Mouse (Mus musculus) kidney, embryonic 16.5 days (tissue): ENCODE measurements around the gene Pard3. TPM values are rescaled to one million over a fixed set of nuclear protein-coding genes. Genes with fewer than 3 reads are reported as not detected.

Experiments used
- ATAC-seq: fragments of 200-750 bp; cut with Nextera tagmentation; 2 replicates; pipeline ENCODE4 v1.8.0; 2017; ENCODE audit warnings: moderate TSS enrichment; ENCODE audit not compliant: low FRiP score, low TSS enrichment
- H3K27ac ChIP-seq: fragments of 300-500 bp; sonication (generic); 2 replicates; pipeline ENCODE4 v1.5.1; 2014; ENCODE audit warnings: low read length
- H3K27me3 ChIP-seq: fragments of 300-500 bp; sonication (generic); 2 replicates; pipeline ENCODE4 v1.6.1; 2014; ENCODE audit warnings: low read length, control low read depth, mixed read lengths; ENCODE audit not compliant: insufficient read depth
- H3K36me3 ChIP-seq: fragments of 300-500 bp; sonication (generic); 2 replicates; pipeline ENCODE4 v1.6.1; 2014; ENCODE audit warnings: low read length, control low read depth, mixed read lengths; ENCODE audit not compliant: insufficient read depth
- H3K4me1 ChIP-seq: fragments of 300-500 bp; sonication (generic); 2 replicates; pipeline ENCODE4 v1.6.1; 2014; ENCODE audit warnings: low read length, control low read depth, mixed read lengths; ENCODE audit not compliant: insufficient read depth
- H3K4me2 ChIP-seq: fragments of 300-500 bp; sonication (generic); replicated peaks from 2 replicates; pipeline ENCODE4 v1.6.1; 2014; ENCODE audit warnings: low read depth, low read length
- H3K4me3 ChIP-seq: fragments of 300-500 bp; sonication (generic); 2 replicates; pipeline ENCODE4 v1.5.1; 2014; ENCODE audit warnings: mild to moderate bottlenecking, low read length
- H3K9ac ChIP-seq: fragments of 300-500 bp; sonication (generic); replicated peaks from 2 replicates; pipeline ENCODE4 v1.6.1; 2014; ENCODE audit warnings: low read length
- H3K9me3 ChIP-seq: fragments of 300-500 bp; sonication (generic); 2 replicates; pipeline ENCODE4 v1.6.1; 2016; ENCODE audit warnings: low read length, control low read depth
- WGBS: fragments of 180-500 bp; shearing (Covaris S2); extraction: QIAGEN DNeasy Blood & Tissue Kit; methylation state at CpG from one replicate; pipeline ENCODE4 v1.1.7; 2014; 5-methylcytosine and 5-hydroxymethylcytosine counted together
- polyA plus RNA-seq: library from polyadenylated mRNA; unstranded; fragments of >200 nt; fragmentation: Nextera tagmentation; extraction: Ambion mirVana; gene quantifications from 2 replicates; pipeline ENCODE4 v1.2.1, GENCODE M21; 2015

Gene Pard3
- polyA plus RNA-seq, 1 experiment from 2014 or later: 25.5 TPM

DNA sequence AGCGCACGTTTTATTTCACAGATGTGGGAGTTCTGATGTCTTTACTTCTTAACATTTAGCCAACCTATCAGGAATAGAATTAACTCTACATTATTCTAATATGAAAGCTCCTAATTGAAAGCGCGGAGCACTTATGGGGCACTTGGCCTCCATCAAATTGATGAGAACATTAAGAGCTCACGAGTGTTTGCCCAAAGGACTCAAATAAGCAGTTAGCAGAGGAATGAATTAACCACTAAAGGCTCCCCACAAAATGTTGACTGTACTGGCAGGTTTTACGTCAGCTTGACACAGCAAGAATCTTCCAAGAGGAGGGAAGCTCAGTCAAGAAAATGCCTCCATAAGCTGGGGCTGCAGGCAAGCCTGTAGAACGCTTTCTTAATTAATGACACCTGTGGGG is 32.1 kb downstream of the Pard3 start:
- Histone ChIP-seq H3K27me3 (no peaks in the 10 kb centered on the region), H3K4me1 (peaks cover 14% of the 10 kb centered on the region), H3K9ac (no peak overlapping the region), H3K27ac (no peak overlapping the region), H3K36me3 (no peaks in the 10 kb centered on the region), H3K9me3 (no peaks in the 10 kb centered on the region), H3K4me3 (no peak overlapping the region), H3K4me2 (no peak overlapping the region)
- ATAC-seq: no peak
- WGBS: 85% methylated on average over 7 of the region's 7 CpGs

- 0 out of 2 replicates have a peak, but pooled peaks cover 2% of the 10 kb centered on the region for H3K4me1 ChIP-seq
- H3K9me3 ChIP-seq: no peaks in the 10 kb centered on the region
- H3K27ac ChIP-seq: no peak overlapping the region
- no peaks in the 10 kb centered on the region for H3K36me3 ChIP-seq
- WGBS: 68% methylated on average over 1 of the region's 1 CpGs
- no peak overlapping the region for H3K9ac ChIP-seq
- H3K4me2 ChIP-seq: no peak overlapping the region
- no peaks in the 10 kb centered on the region for H3K27me3 ChIP-seq
- no peak for ATAC-seq
- H3K4me3 ChIP-seq: no peak overlapping the region
Measured at GRCm38 (mm10) chr8:127099439-127100090, 35.9 kb downstream of the Pard3 start.

GRCm38 (mm10) chr8:127103256-127103655 is 39.6 kb downstream of the Pard3 start:
- 79% methylated on average over 5 of the region's 5 CpGs for WGBS
- Histone ChIP-seq H3K9ac (no peak overlapping the region), H3K9me3 (no peaks in the 10 kb centered on the region), H3K27me3 (no peaks in the 10 kb centered on the region), H3K4me2 (no peak overlapping the region), H3K27ac (no peak overlapping the region), H3K4me3 (no peak overlapping the region), H3K36me3 (no peaks in the 10 kb centered on the region), H3K4me1 (peaks cover 5% of the 10 kb centered on the region)
- ATAC-seq: no peak

DNA sequence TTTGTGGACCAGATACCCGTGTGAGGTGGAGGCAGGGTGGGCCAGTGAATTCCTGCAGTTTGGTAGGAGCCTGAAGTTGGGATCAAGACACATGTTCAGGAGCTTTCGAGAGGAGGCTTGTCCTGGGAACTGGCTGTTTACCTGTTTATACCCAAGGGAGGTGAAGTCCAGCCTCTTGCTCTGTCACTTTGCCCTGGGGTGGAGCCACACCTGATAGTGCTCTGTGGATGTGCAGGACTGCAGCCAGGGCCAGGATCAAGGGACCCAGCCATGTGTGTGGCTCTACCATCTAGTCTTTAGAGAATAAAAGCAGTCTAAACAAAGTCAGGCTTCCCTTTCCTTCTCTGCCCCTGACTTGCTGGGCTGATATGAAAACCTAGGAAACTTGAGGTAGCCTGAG is 40.9 kb downstream of the Pard3 start:
- no peak for ATAC-seq
- peaks cover 3% of the 10 kb centered on the region for H3K4me1 ChIP-seq
- no peaks in the 10 kb centered on the region for H3K27me3 ChIP-seq
- no peak overlapping the region for H3K4me3 ChIP-seq
- H3K27ac ChIP-seq: no peak overlapping the region
- H3K9ac ChIP-seq: no peak overlapping the region
- H3K36me3 ChIP-seq: no peaks in the 10 kb centered on the region
- H3K9me3 ChIP-seq: no peaks in the 10 kb centered on the region
- H3K4me2 ChIP-seq: no peak overlapping the region
- WGBS: 82% methylated on average over 2 of the region's 2 CpGs

- H3K4me2 ChIP-seq: no peak overlapping the region
- H3K27ac ChIP-seq: no peak overlapping the region
- H3K27me3 ChIP-seq: no peaks in the 10 kb centered on the region
- H3K36me3 ChIP-seq: no peaks in the 10 kb centered on the region
- H3K4me3 ChIP-seq: no peak overlapping the region
- ATAC-seq: no peak
- WGBS: 70% methylated on average over 3 of the region's 3 CpGs
- peaks cover 14% of the 10 kb centered on the region for H3K4me1 ChIP-seq
- no peaks in the 10 kb centered on the region for H3K9me3 ChIP-seq
- no peak overlapping the region for H3K9ac ChIP-seq
Measured at GRCm38 (mm10) chr8:127107928-127108327, 44.2 kb downstream of the Pard3 start.

DNA sequence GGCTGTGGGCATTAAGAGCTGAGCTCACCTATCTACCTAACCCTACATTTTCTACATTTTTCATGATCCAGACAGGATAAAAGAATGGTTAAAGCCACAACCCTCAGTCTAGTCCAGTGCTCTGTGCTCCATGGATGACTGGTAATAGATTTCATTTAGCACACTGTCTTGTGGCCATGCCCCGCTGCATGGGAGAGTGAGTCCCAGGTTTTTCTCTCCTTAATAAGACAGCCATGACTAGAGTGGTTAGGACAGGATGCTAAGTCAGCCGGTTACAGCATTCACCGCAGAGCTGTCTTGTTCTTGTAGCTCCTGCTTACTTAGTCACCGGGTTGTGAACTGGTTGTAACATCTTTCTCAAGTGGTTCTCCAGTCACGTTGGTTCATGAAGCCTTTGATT is 49.5 kb downstream of the Pard3 start:
- Histone ChIP-seq H3K4me3 (no peak overlapping the region), H3K9ac (no peak overlapping the region), H3K27me3 (no peaks in the 10 kb centered on the region), H3K36me3 (no peaks in the 10 kb centered on the region), H3K9me3 (no peaks in the 10 kb centered on the region), H3K4me2 (no peak overlapping the region), H3K4me1 (peaks cover 15% of the 10 kb centered on the region), H3K27ac (no peak overlapping the region)
- WGBS: 58% methylated on average over 5 of the region's 5 CpGs
- ATAC-seq: peak; percentile 42; the same call in 1 of the 2 replicates

- H3K27ac ChIP-seq: no peak overlapping the region
- ATAC-seq: no peak
- H3K4me1 ChIP-seq: peaks cover 12% of the 10 kb centered on the region
- no peak overlapping the region for H3K9ac ChIP-seq
- H3K27me3 ChIP-seq: no peaks in the 10 kb centered on the region
- H3K4me3 ChIP-seq: no peak overlapping the region
- no peaks in the 10 kb centered on the region for H3K9me3 ChIP-seq
- no peaks in the 10 kb centered on the region for H3K36me3 ChIP-seq
- no peak overlapping the region for H3K4me2 ChIP-seq
- WGBS: 67% methylated on average over 3 of the region's 3 CpGs
Measured at GRCm38 (mm10) chr8:127115837-127116236, 52.1 kb downstream of the Pard3 start.

GRCm38 (mm10) chr8:127118373-127118861 is 54.7 kb downstream of the Pard3 start:
- Histone ChIP-seq H3K4me2 (no peak overlapping the region), H3K36me3 (no peaks in the 10 kb centered on the region), H3K4me3 (no peak overlapping the region), H3K9me3 (no peaks in the 10 kb centered on the region), H3K27me3 (no peaks in the 10 kb centered on the region), H3K4me1 (peaks cover 4% of the 10 kb centered on the region), H3K9ac (no peak overlapping the region), H3K27ac (no peak overlapping the region)
- no peak for ATAC-seq
- WGBS: 84% methylated on average over 11 of the region's 11 CpGs

- WGBS: 87% methylated on average over 3 of the region's 3 CpGs
- ATAC-seq: no peak
- H3K27ac ChIP-seq: 0 out of 2 replicates have a peak overlapping the region, but pooled peaks have one; percentile 36
Measured at GRCm38 (mm10) chr8:127123391-127123790, 59.7 kb downstream of the Pard3 start.

DNA sequence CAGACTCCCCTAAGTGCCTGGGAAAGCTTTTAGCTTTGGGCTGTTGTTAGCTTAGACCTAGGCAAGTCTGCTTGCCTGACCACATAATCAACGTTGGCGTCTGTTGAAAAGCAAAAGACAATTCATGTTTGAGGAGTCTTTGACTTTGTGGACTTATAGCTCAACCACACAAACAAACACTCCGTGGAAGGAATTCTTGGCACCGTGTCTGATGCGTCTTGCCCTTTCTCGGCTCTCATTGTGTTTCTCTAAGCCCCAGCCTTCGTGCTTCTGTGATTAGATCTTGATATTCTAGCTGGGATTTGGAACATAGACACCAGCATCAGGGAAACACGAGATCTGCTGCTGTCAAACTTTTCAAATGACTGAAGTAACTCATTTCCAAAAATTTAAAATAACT is 61.1 kb downstream of the Pard3 start:
- 40% methylated on average over 8 of the region's 8 CpGs for WGBS
- Histone ChIP-seq H3K36me3 (no peaks in the 10 kb centered on the region), H3K4me2 (no peak overlapping the region), H3K27ac (no peak overlapping the region), H3K9ac (no peak overlapping the region), H3K27me3 (no peaks in the 10 kb centered on the region), H3K4me1 (peaks cover 50% of the 10 kb centered on the region), H3K9me3 (no peaks in the 10 kb centered on the region), H3K4me3 (no peak overlapping the region)
- ATAC-seq: no peak

More at GRCm38 (mm10) chr8:127123391-127123790, 59.7 kb downstream of the Pard3 start:
- Histone ChIP-seq H3K27me3 (no peaks in the 10 kb centered on the region), H3K4me1 (peaks cover 40% of the 10 kb centered on the region), H3K4me3 (no peak overlapping the region), H3K9me3 (no peaks in the 10 kb centered on the region), H3K36me3 (no peaks in the 10 kb centered on the region), H3K4me2 (no peak overlapping the region), H3K9ac (no peak overlapping the region)
